Comparison of ENCODE assay signal across 7 mouse cellular contexts in genomic region chr15:83348747-83349146, GRCm38 (mm10). TPM values are rescaled to one million over a fixed set of nuclear protein-coding genes. Genes with fewer than 3 reads are reported as not detected.
DNase-seq lines count a peak whose midpoint lies in the region; ATAC-seq lines count a peak whose summit lies in the region.

No protein-coding gene starts in this region.

- H3K4me1 ChIP-seq in lung, embryonic 15.5 days: peaks cover 13% of the 10 kb centered on the region
- H3K4me1 ChIP-seq in forebrain, embryonic 12.5 days: peaks cover 24% of the 10 kb centered on the region
- H3K4me1 ChIP-seq in limb, embryonic 15.5 days: peaks cover 32% of the 10 kb centered on the region
- peaks cover 35% of the 10 kb centered on the region for H3K4me1 ChIP-seq in stomach, embryonic 15.5 days

- DNase-seq in lung, adult 18-20 months: no peak
- no peak for DNase-seq in layer of hippocampus, postnatal 10 days (ENCODE audit: low spot score in 2 of 2)
- no peak for DNase-seq in c-Kit-positive CD71-positive TER-119-positive erythroid progenitor cells, embryonic 14.5 days (ENCODE audit: low spot score)

- ATAC-seq in lung, embryonic 15.5 days (ENCODE audit: borderline replicate concordance, extremely low read depth, low FRiP score, low TSS enrichment): no peak
- ATAC-seq in forebrain, embryonic 12.5 days (ENCODE audit: low FRiP score): no peak
- no peak for ATAC-seq in limb, embryonic 15.5 days (ENCODE audit: insufficient number of reproducible peaks, low FRiP score, low TSS enrichment, low read depth)
- ATAC-seq in stomach, embryonic 15.5 days (ENCODE audit: insufficient read depth, low FRiP score, low read depth): no peak

- no peak overlapping the region for H3K9ac ChIP-seq in lung, embryonic 15.5 days
- H3K9ac ChIP-seq in forebrain, embryonic 12.5 days: 0 out of 2 replicates have a peak overlapping the region, but pooled peaks have one; percentile 85
- no peak overlapping the region for H3K9ac ChIP-seq in limb, embryonic 15.5 days
- H3K9ac ChIP-seq in stomach, embryonic 15.5 days: no peak overlapping the region

- peak overlapping the region; percentile 84 for H3K4me2 ChIP-seq in lung, embryonic 15.5 days
- H3K4me2 ChIP-seq in forebrain, embryonic 12.5 days: peak overlapping the region; percentile 89
- H3K4me2 ChIP-seq in limb, embryonic 15.5 days: peak overlapping the region; percentile 68
- peak overlapping the region; percentile 67 for H3K4me2 ChIP-seq in stomach, embryonic 15.5 days

- no peak overlapping the region for H3K27ac ChIP-seq in lung, embryonic 15.5 days
- no peak overlapping the region for H3K27ac ChIP-seq in forebrain, embryonic 12.5 days
- no peak overlapping the region for H3K27ac ChIP-seq in limb, embryonic 15.5 days
- H3K27ac ChIP-seq in stomach, embryonic 15.5 days: no peak overlapping the region

- no peaks in the 10 kb centered on the region for H3K9me3 ChIP-seq in lung, embryonic 15.5 days
- no peaks in the 10 kb centered on the region for H3K9me3 ChIP-seq in forebrain, embryonic 12.5 days
- H3K9me3 ChIP-seq in limb, embryonic 15.5 days: no peaks in the 10 kb centered on the region
- H3K9me3 ChIP-seq in stomach, embryonic 15.5 days: no peaks in the 10 kb centered on the region

- H3K27me3 ChIP-seq in lung, embryonic 15.5 days: no peaks in the 10 kb centered on the region
- no peaks in the 10 kb centered on the region for H3K27me3 ChIP-seq in forebrain, embryonic 12.5 days
- H3K27me3 ChIP-seq in limb, embryonic 15.5 days: no peaks in the 10 kb centered on the region
- H3K27me3 ChIP-seq in stomach, embryonic 15.5 days (replicated peaks): no peaks in the 10 kb centered on the region

- H3K36me3 ChIP-seq in lung, embryonic 15.5 days: no peaks in the 10 kb centered on the region
- peaks cover 4% of the 10 kb centered on the region; the same call in 1 of the 2 replicates for H3K36me3 ChIP-seq in forebrain, embryonic 12.5 days (replicated peaks)
- peaks cover 14% of the 10 kb centered on the region for H3K36me3 ChIP-seq in limb, embryonic 15.5 days
- no peaks in the 10 kb centered on the region for H3K36me3 ChIP-seq in stomach, embryonic 15.5 days

- peak overlapping the region; percentile 83 for H3K4me3 ChIP-seq in lung, embryonic 15.5 days
- peak overlapping the region; percentile 81; the same call in 1 of the 2 replicates for H3K4me3 ChIP-seq in forebrain, embryonic 12.5 days (replicated peaks)
- peak overlapping the region; percentile 88 for H3K4me3 ChIP-seq in limb, embryonic 15.5 days
- peak overlapping the region; percentile 76 for H3K4me3 ChIP-seq in stomach, embryonic 15.5 days (replicated peaks)

- whole genome bisulfite sequencing in lung, embryonic 15.5 days: 58% methylated on average over 4 of the region's 4 CpGs
- whole genome bisulfite sequencing in forebrain, embryonic 12.5 days: 84% methylated on average over 4 of the region's 4 CpGs
- 49% methylated on average over 4 of the region's 4 CpGs for WGBS in limb, embryonic 15.5 days
- WGBS in stomach, embryonic 15.5 days: 59% methylated on average over 4 of the region's 4 CpGs

RNA-seq across cellular contexts. Expression of gene Arfgap3, which starts 1.3 kb away (rescaled TPM):
- 38.3 and 43.9 TPM in 2 replicates for polyA plus RNA-seq in lung, embryonic 15.5 days (2015; fragmentation: Nextera tagmentation; extraction: Ambion mirVana)
- 35.3 and 37.3 TPM in 2 replicates for polyA plus RNA-seq in forebrain, embryonic 12.5 days (2016; fragmentation: Nextera tagmentation; extraction: Ambion mirVana)
- 60.8 and 61.4 TPM in 2 replicates for polyA plus RNA-seq in limb, embryonic 15.5 days (2015; fragmentation: Nextera tagmentation; extraction: Ambion mirVana)
- 63.0 and 72.4 TPM in 2 replicates for polyA plus RNA-seq in stomach, embryonic 15.5 days (2015; fragmentation: Nextera tagmentation; extraction: Ambion mirVana)
- 10 to 100 TPM; 19.8 to 22.7 TPM for total RNA-seq in layer of hippocampus, postnatal 10 days (2021)
